Mouse (Mus musculus): ENCODE results near the gene Upp2.
A peak's percentile ranks its signal among the peaks of the same experiment; 100 is the strongest.

Gene Upp2

DNA sequence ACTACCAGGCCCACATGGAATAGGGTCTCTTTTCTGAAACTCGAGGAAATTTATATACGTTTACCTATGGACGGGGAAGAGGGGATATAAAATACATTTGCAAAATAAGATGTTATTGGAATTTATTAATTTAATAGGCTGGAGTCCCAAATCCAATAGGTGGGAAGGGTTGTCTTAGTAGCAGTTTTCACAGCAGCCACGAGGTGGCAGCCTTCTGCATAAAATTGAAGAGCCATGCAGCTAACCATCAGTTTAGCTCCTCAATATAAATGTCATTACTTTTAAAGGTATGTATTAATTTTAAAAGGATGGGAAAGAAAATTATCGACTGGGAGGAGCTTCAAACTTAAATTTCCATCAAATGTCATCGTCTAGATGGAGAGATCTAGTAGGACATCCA is 113.7 kb downstream of the Upp2 start:
- peak; percentile 18 for DNase-seq (ENCODE audit: low spot score)

DNA sequence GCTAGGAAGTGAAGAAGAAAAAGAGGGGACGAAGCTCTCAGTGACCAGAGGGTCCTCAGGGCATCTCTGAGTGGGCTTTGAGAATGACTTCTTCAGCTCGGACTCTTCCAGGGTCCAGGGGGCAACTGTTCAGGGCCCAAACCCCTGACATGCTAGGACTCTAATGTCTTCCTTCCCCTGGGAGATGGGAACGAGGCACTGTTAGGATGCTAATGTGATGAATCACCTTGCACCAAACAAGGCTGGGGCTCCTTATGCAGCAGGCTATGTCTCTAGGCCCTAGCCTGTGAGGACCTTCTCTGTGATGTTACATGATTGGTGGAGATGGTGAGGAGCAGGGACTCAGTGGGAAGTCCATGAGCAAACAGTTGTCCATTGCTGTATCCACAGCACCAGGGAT is 114.3 kb downstream of the Upp2 start:
- no peak for DNase-seq (ENCODE audit: low spot score)

DNA sequence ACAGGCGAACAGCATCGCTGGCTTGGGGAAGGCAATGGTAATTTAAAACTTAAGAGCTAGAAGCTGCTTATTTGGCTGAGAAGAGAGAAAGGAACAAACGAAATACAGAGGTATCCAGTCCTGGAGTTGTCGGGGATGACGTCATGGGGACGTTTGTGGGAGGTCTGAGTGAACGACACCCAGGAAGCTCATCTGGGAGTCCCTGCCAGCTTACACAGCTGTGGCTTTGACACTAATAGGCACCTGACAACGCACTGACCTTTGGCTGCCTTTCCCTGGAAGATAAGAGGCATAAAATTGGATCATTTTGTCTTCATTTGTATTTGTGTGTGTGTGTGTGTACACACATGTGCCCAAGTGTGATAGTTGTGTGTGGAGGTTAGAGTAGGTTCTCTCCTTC is 130.4 kb downstream of the Upp2 start:
- DNase-seq (ENCODE audit: low spot score): no peak

DNA sequence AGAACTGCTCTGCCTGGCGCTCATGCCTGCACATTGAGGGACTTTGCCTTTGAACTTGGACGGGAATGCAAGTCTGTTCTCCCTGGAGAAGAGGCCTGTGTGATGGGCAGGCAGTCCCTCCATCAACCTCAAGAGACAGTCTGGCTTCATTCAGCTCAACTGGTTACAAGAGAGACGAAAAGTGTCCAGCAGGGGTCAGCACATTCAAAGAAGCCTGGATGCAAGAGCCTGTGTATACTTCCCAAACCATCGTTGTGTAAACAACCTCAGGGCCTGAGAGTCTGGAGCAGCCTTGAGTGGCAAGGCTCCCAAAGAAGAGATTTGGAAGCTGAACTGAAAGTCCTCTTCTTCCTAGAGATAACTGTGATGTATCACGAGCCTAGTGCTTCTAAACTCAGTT is 132.8 kb downstream of the Upp2 start:
- DNase-seq (ENCODE audit: low spot score): no peak

DNA sequence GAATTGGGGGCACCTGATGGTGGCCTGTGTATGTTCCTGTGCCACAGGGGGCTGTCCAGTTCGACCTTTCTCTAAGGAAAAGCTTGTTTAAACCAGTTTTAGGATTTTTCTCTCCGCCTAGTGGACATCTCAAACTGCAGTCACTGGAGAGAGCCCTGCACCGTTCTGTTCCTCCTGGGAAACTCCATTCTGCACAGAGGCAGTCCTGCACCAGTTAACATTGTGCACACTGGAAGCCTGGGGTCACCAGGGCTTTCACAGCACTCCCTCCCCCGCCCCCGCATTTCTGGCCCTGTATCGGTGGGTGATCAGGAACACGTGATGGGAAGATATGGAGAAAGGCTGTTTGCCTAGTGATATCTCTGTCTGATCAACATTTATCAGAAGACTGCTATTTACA is 133.3 kb downstream of the Upp2 start:
- DNase-seq (ENCODE audit: low spot score): no peak

DNA sequence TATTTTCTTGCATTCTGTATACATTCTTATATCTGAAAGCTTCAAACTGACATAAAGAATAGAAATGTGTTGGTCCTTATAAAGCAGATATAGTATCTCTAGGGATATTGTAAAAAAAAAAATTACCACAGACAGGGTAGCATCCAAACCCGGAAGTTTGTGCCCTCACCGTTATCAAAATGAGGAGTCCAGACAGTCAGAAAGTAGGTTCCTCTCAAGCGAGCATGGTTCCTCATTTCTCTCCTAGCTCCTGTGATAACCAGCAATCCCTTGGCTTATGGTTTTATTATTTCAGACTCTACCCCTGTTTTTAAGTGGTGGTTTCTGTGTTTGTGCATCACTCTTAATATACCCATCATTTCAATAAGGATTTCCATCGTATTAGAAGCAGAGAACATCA is 134.5 kb downstream of the Upp2 start:
- no peak for DNase-seq (ENCODE audit: low spot score)

DNA sequence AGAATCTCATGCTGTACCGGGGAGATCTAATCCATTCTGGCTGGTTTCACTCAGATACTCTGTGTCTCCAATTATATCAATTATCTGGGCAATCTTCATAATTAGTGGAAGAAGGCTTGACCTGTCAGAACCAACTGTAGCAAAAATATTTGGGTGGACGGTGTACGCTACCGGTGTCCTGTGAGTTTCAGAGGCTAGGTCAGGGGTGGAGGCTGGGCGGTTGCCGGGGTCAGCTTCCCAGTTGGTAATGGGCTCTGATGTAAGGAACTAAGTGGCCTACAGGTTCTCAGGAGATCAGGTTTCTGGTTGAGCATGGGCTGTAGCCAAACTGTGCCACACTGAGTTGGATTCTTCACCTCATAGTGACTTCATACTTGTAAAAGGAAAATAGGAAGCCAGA is 136.1 kb downstream of the Upp2 start:
- DNase-seq (ENCODE audit: low spot score): no peak

DNA sequence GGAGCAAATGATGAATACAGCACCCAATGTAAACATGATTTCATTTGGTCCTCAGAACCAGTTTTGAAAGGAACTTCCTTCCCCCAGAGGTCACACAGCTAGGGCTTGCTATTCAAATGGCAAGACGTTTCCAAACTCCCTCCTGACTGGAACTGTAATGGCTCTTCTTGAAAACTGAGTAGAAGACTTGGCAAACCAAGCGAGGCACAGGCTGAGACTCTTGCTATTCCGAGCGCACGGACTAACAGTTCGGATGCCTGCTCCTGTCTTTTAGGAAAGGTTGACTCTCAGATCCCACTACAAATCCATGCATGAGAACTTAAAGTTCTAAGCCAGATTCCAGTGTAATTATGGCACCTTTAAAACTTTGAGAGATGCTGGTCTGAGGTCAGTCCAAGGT is 136.5 kb downstream of the Upp2 start:
- DNase-seq (ENCODE audit: low spot score): no peak

DNA sequence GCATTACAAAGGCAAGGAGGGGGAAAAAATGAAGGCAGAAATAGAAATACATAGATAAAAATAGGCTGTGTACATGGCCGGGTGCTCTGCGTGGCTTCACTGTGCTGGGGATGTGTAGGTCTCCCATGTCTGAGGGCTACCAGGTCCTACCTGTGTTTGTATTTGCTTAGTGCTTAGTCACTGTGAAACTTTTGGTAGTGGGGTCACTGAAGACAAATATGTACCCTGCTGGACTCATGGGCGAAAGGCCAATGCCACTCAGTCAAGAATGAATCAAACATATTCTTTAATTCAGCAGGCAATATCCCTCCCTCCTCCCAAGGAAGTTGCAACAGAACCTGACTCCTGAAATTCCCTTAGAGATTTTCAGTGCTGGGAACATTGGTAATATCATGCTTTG is 137.5 kb downstream of the Upp2 start:
- DNase-seq (ENCODE audit: low spot score): no peak

DNA sequence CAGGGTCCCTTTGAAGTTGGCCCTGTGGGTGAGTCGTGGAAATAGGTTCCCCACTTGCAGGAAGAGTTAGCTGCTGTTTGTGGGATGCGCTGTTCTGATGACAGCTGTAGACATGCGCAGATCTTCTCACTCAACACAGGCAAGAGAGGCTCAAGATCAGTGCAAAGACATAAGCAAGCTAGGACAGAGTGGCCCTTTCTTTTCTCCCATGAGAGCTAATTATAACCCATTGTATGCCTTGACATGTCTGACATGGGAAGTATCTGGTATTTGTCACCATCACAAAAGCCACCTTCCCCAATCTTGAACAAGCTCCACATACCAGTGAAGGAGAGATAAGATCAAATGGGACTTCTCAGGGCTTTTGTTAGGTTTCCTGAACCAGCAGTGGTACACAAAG is 140.6 kb downstream of the Upp2 start:
- no peak for DNase-seq (ENCODE audit: low spot score)

DNA sequence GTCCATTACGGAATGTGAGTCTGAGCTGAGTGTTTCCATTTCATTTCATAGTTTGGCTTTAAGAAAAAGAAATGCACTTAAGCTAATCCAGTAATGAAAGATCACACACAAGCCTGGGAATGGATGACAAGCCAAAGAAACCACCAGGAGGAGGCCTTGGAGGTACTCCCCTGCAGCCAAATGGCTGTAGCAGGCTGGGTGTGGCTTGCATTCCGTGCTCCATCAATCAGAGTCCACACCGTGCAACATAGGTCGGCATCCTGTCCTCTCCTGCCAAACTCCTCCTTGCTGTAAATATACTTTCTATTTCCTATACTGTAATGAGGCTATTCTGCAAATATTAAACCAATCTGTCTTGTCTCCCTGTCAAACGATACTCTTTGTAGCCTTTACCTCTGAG is 143.1 kb downstream of the Upp2 start:
- DNase-seq (ENCODE audit: low spot score): no peak

DNA sequence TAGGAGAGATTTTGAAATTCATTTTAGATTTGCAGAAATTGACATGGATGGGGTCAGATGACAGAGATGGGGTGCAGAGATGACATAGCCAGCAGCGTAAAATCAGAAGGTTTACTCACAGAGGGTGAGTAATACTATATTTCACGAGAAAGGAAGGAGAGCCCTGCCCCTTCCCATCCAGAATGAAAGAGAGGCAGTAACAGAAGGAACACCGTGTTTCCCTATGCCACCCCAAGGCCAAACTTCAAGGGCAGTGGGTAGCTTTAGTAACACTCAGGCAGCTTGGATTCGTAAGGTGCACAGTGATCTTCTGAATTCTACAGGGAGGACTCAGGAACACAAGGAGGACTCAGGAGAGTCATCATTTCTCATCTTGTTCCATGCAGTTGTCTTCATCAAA is 144.0 kb downstream of the Upp2 start:
- DNase-seq (ENCODE audit: low spot score): no peak

DNA sequence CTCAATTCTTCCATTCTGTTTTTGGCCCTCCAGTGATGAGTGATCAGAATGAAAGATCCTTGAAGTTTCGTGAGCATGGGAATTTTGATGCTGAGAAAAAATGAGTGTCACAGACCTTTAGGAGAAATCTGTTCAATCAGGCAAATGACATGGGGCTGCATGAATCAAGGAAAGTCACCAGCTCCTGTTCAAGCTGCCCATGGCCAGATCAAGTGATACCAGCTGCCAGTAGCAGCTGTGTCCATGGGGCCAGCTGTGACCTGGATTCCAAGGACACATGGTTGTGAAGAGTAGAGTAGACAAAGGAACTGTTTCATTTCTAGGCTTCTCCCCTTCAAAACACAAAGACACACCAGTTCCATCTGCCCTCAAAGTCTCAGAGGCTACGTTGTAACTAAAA is 144.4 kb downstream of the Upp2 start:
- no peak for DNase-seq (ENCODE audit: low spot score)

DNA sequence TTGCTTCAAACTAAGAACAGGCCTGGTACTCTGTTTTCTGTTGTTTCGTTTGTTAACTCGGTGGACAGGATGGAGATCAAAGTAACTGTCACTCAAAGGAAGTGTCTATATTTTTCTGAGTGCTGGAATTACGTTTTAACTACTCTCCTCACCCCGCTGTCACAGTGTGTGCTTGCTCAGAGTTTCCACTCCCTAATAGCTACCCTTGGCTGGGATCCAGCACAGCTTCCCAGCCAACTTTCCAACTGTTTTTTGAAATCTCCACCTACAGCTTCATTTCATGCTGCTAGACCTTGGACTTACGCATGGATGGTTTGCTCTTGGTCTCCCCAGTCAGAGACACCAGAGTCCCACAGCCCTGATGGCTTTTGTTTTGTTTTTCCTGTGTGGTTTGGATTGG is 144.8 kb downstream of the Upp2 start:
- DNase-seq (ENCODE audit: low spot score): no peak

DNA sequence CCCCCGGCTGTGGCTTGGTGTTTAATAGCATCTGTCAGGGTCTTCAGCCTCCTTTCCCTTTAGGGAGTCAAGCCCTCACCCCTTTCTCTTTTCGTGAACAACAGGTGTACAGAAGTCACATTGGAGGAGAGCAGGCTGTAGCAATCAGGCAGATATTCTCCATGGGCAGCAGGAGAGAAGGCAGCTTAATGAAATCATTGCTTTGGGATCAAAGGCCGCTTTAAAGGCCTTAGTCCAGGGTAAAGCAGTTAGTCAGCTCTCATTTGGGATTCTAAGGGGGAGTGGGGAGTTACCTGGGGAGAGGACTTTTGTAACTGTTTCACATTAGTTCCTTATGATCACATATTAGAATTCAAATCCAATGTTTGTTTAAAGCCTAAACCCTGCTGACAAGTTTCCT is 150.8 kb downstream of the Upp2 start:
- DNase-seq (ENCODE audit: low spot score): no peak

DNA sequence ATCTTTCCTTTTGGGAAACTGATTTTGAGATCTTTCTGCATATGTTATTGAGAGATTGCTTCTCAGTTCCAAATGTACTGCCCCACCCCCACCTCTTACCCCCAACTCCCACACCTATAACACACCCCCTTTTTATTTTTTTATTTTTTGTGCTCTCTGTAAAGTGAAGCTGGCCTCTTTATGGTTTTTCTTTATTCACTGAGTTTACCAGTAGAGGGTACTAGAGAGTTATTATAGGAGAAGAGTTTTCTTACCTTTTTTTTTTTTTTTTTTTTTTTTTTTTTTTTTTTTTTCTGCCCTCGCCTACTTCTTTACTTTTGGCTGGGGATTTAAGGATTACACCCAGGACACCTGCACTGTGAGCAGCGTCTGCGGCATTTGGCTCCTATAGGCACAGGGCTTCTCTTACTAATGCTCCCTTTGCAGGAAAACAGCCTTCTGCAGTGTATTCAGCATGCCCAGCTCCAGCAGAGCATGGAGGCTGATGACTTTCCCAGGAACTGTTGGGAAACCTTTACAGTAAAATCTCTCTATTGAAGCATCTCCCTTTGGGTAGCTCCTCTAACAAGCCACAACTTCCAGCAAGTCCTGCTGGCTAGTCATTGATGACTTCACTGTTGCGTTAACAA is 170.2 kb downstream of the Upp2 start:
- DNase-seq (ENCODE audit: low spot score): no peak

DNA sequence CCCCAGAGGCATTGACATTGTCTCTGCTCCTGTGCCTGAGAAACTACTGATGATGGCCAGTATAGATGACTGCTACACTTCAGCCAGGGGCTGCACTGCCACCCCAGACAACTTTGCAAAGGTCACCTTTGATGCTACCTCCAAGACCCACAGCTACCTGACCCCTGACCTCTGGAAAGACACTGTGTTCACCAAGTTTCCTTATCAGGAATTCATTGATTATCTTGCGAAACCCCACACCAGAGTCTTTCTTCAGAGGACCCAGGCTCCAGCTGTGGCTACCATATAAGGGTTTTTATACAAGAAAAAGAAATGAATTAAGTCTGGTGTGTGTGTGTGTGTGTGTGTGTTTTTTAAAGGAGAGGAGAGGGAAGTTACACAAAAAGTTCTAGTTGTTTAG is 174.1 kb downstream of the Upp2 start:
- no peak for DNase-seq (ENCODE audit: low spot score)

DNA sequence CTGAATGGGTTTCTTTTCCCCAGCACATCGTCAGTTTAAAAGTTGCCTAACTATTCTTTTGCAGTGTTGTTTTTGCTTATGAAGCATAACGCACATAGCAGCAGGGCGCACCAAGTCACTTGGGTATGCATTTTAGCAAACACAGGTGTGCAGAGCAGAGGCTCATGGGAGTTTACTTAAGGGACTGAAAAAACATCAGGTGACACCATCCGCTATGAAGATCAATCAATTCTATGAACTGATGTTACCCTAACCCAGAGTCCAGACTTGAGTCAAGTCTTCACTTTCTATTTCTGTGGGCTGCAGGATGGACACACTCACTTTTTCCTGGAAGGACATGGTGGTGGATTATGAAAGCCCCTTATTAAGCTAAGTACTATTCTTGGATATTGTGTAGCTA is 174.9 kb downstream of the Upp2 start:
- no peak for DNase-seq (ENCODE audit: low spot score)

DNA sequence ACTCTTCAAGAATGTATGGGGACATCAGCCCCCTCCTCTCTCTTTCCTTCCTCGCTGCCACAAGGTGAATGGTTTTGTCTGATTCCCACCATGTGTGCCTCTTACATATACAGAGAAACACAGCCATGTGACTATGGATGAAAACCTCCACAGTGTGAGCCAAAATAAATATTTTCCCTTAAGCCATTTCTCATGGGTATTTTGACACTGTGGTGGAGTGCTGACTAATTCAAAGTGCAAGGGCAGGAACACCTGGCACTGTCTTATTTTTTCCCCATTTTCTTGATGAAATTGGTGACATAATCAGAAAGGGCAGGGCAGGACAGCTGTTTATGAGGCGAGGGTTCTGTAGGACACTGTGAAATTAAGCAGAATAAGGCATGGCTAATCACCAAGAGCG is 176.3 kb downstream of the Upp2 start:
- no peak for DNase-seq (ENCODE audit: low spot score)

DNA sequence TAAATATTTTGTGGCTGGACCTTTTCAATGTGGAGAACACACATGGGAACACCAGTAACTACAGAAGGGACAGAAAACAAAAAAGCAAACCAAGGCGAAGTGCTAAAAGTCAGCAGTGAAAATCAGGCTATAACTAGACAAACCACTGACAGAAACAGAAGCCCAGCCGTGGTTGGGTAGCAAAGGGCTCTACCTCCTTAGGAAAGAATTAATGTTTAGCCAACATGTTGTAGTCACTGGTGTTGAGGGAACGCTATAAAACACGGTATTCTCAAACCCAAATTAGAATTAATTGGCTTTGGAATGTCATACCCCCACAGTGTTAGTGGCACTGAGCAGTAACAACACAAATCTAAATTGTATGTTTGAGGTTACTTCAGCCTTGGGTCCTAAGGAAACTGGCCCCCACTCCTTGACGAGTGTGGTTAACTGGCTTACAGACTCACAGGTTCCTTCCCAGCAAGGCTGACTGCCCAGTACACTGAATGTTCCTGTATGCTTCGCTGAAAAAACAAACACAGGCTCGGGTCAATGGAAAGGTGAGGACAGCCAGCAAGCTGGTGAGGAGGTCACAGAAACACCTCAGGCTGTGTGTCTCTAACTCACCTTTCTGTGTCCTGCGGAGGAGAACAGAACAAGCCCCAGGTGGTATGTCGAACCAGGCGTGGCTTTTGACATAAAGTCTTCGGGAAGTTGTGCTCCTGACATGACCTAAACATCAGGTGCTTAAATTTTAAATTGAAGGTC is 180.6 kb downstream of the Upp2 start:
- no peak for DNase-seq (ENCODE audit: low spot score)

DNA sequence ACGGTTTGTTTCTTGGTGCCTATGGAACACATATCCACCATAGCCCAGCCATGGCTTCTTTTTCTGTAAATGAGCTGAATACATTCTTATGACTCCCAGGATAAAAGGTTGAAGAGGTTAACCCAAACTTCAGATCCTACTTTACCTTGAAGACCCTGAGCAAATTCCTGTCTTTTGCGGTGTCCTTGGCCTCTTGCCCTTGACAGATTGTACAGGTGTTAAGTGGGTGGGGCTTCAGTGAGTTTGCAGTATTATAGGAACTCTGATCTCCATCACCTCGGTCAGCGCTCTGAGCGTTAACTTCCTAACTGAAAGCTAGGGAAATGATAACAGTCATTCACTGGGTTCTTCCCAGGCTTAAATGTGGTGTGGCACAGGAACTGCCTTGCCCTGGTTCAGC is 181.2 kb downstream of the Upp2 start:
- DNase-seq (ENCODE audit: low spot score): no peak

DNA sequence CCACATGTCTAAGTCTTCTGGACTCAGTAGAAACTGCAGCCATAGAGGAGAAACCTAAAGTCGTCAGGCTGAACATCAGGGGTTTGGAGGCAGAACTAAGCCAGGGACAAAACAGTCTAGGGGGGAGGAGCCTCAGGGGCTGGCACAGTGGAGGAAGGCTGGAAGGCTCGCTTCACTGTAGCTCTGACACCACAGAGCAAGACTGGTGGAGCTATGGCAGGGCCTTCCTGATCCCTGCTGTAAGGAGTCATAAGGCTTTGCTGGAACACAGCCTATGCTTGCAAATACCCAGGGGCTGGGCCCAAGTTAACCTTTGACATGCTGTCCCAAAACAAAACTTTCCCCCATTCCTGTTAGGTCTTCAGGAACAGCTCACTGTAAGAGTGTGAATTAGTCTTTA is 185.8 kb downstream of the Upp2 start:
- DNase-seq (ENCODE audit: low spot score): no peak

DNA sequence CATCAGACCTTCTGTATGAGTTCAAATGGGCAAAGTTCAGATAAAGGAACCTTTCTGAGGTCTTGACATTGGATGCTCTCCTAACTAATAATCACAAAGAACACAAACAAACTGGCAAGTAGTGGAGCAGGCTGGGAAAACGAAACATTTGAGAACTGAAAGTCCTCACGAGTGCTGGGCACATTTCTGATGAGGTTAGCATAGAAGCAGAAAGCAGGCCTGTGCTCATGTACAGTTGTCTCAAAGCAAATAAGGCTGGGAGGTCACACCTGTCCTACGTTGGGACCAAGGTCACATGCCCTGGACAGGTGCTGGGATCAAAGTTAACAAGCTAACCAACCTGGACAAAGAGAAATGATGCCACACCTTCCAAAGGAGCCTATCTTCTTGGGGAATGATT is 187.6 kb downstream of the Upp2 start:
- DNase-seq (ENCODE audit: low spot score): no peak

DNA sequence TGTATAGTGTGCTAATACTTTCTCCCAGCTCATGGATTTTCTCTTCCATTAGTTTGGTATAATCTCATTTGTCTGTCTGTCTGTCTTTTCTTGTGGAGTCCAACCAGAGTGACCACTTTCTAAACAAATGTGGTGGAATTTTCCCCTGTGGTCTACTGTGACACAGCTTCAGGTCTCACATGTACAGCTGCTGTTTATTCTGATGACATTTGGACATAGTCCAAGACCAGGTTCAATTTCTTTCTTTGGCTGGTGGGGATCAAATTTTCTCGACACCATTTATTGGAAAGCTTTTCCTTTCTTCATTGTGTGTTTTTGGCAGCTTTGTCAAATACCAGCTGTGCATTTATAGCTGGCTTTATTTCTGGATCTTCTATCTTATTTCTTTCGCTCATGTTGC is 191.0 kb downstream of the Upp2 start:
- DNase-seq (ENCODE audit: low spot score): no peak

Measured in c-Kit-positive CD71-positive TER-119-positive erythroid progenitor cells, embryonic 14.5 days (primary cell).